Mouse (Mus musculus) stomach, postnatal 0 days (tissue): ENCODE data around the gene Spr.

Experiments
- CTCF ChIP-seq: IDR thresholded peaks from 2 replicates; pipeline ENCODE4 v1.5.1; 2016; ENCODE audit warnings: antibody characterized with exemption, low read depth, mild to moderate bottlenecking, moderate library complexity
- EP300 ChIP-seq: optimal IDR thresholded peaks from 2 replicates; pipeline ENCODE3; 2016; ENCODE audit warnings: antibody characterized with exemption

DNA sequence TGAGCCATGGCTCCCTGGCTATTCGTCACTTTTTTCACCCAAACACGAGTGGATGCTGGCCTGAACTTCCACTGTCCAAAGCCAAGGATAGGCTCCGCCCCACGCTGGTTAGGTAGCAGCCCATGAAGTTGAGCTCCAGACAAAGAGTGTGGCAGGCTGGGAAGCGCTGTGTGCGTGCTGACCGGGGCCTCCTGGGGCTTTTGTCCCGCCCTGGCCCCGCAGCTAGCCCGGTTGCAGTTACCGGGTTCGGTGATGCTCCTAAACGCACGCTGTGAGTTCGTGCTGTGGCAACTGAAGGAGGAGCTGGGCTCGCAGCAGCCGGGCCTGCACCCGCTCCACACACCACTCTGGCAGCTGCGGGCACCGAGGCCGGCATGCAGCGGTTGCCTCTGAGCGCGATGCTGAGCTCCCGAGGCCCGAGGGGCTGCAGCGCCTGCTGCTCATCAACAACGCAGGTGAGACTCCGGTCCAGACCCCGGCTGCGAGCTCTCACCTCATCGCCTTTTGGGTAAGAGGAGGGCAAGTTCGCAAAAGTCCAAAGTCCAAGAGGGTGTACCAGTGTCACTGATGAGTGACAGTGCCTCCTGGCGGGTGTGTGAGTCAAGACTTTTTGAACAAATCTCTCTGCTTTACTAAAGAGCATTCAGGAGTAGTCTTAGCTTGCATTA is 17.4 kb upstream of the Spr start:
- TF ChIP-seq CTCF (peak; percentile 78), EP300 (no peak)
